Mouse (Mus musculus): Measurements from ENCODE around the gene Opcml. TPM values are rescaled to one million over a fixed set of nuclear protein-coding genes. Genes with fewer than 3 reads are reported as not detected.

Opcml gene
- polyA plus RNA-seq, 1 experiment from 2014 or later = 36.5 TPM

- Histone ChIP-seq H3K27me3 (ENCODE audit: control insufficient read depth, insufficient read depth, low read length) (no peaks in the 10 kb centered on the region), H3K36me3 (ENCODE audit: control insufficient read depth, insufficient read depth, low read length) (no peaks in the 10 kb centered on the region), H3K9me3 (ENCODE audit: control insufficient read depth, low read length) (no peaks in the 10 kb centered on the region), H3K9ac (replicated peaks; ENCODE audit: low read length) (no peak overlapping the region), H3K27ac (replicated peaks; ENCODE audit: low read depth, low read length) (no peak overlapping the region), H3K4me2 (ENCODE audit: low read length) (no peak overlapping the region), H3K4me3 (replicated peaks; ENCODE audit: low read depth, low read length) (no peak overlapping the region), H3K4me1 (ENCODE audit: control insufficient read depth, insufficient read depth, low read length) (no peaks in the 10 kb centered on the region)
- 77% methylated on average over 8 of the region's 8 CpGs for WGBS
- no peak for DNase-seq
- no peak for ATAC-seq (ENCODE audit: low FRiP score, low TSS enrichment)
Measured at GRCm38 (mm10) chr9:28303659-28304058, 513.1 kb downstream of the Opcml start.

GRCm38 (mm10) chr9:28306364-28307121, 516.0 kb downstream of the Opcml start:
- peak; percentile 62; the same call in 1 of the 2 replicates for ATAC-seq (ENCODE audit: low FRiP score, low TSS enrichment)
- Histone ChIP-seq H3K27me3 (ENCODE audit: control insufficient read depth, insufficient read depth, low read length) (no peaks in the 10 kb centered on the region), H3K27ac (replicated peaks; ENCODE audit: low read depth, low read length) (peak overlapping the region; percentile 53), H3K4me1 (ENCODE audit: control insufficient read depth, insufficient read depth, low read length) (no peaks in the 10 kb centered on the region), H3K4me2 (ENCODE audit: low read length) (no peak overlapping the region), H3K36me3 (ENCODE audit: control insufficient read depth, insufficient read depth, low read length) (no peaks in the 10 kb centered on the region), H3K9ac (replicated peaks; ENCODE audit: low read length) (no peak overlapping the region), H3K9me3 (ENCODE audit: control insufficient read depth, low read length) (no peaks in the 10 kb centered on the region), H3K4me3 (replicated peaks; ENCODE audit: low read depth, low read length) (no peak overlapping the region)
- peak; percentile 48 for DNase-seq
- 52% methylated on average over 11 of the region's 11 CpGs for WGBS

- H3K36me3 ChIP-seq (ENCODE audit: control insufficient read depth, insufficient read depth, low read length) = no peaks in the 10 kb centered on the region
- ATAC-seq (ENCODE audit: low FRiP score, low TSS enrichment) (no peak), DNase-seq (no peak)
- H3K9me3 ChIP-seq (ENCODE audit: control insufficient read depth, low read length) = no peaks in the 10 kb centered on the region
- no peaks in the 10 kb centered on the region for H3K4me1 ChIP-seq (ENCODE audit: control insufficient read depth, insufficient read depth, low read length)
- H3K4me2 ChIP-seq (ENCODE audit: low read length) = no peak overlapping the region
- no peak overlapping the region for H3K4me3 ChIP-seq (replicated peaks; ENCODE audit: low read depth, low read length)
- H3K27ac ChIP-seq (replicated peaks; ENCODE audit: low read depth, low read length) = peak overlapping the region; percentile 53; the same call in 1 of the 2 replicates
- no peak overlapping the region for H3K9ac ChIP-seq (replicated peaks; ENCODE audit: low read length)
- H3K27me3 ChIP-seq (ENCODE audit: control insufficient read depth, insufficient read depth, low read length) = no peaks in the 10 kb centered on the region
Measured at GRCm38 (mm10) chr9:28307122-28307430, 516.5 kb downstream of the Opcml start.

- Histone ChIP-seq H3K9ac (replicated peaks; ENCODE audit: low read length) (no peak overlapping the region), H3K4me3 (replicated peaks; ENCODE audit: low read depth, low read length) (no peak overlapping the region), H3K36me3 (ENCODE audit: control insufficient read depth, insufficient read depth, low read length) (no peaks in the 10 kb centered on the region), H3K27me3 (ENCODE audit: control insufficient read depth, insufficient read depth, low read length) (no peaks in the 10 kb centered on the region), H3K4me1 (ENCODE audit: control insufficient read depth, insufficient read depth, low read length) (no peaks in the 10 kb centered on the region), H3K9me3 (ENCODE audit: control insufficient read depth, low read length) (no peaks in the 10 kb centered on the region), H3K4me2 (ENCODE audit: low read length) (no peak overlapping the region), H3K27ac (replicated peaks; ENCODE audit: low read depth, low read length) (no peak overlapping the region)
- 70% methylated on average over 6 of the region's 6 CpGs for WGBS
- DNase-seq = no peak
- ATAC-seq (ENCODE audit: low FRiP score, low TSS enrichment) = no peak
Measured at GRCm38 (mm10) chr9:28307481-28308050, 517.0 kb downstream of the Opcml start.

GRCm38 (mm10) chr9:28317881-28318280, 527.3 kb downstream of the Opcml start:
- no peaks in the 10 kb centered on the region for H3K36me3 ChIP-seq (ENCODE audit: control insufficient read depth, insufficient read depth, low read length)
- H3K4me3 ChIP-seq (replicated peaks; ENCODE audit: low read depth, low read length) = no peak overlapping the region
- no peak for DNase-seq
- H3K9ac ChIP-seq (replicated peaks; ENCODE audit: low read length) = no peak overlapping the region
- H3K4me1 ChIP-seq (ENCODE audit: control insufficient read depth, insufficient read depth, low read length) = no peaks in the 10 kb centered on the region
- no peaks in the 10 kb centered on the region for H3K9me3 ChIP-seq (ENCODE audit: control insufficient read depth, low read length)
- no peak overlapping the region for H3K27ac ChIP-seq (replicated peaks; ENCODE audit: low read depth, low read length)
- no peak overlapping the region for H3K4me2 ChIP-seq (ENCODE audit: low read length)
- H3K27me3 ChIP-seq (ENCODE audit: control insufficient read depth, insufficient read depth, low read length) = no peaks in the 10 kb centered on the region
- ATAC-seq (ENCODE audit: low FRiP score, low TSS enrichment) = no peak

- H3K27me3 ChIP-seq (ENCODE audit: control insufficient read depth, insufficient read depth, low read length) = no peaks in the 10 kb centered on the region
- no peak overlapping the region for H3K9ac ChIP-seq (replicated peaks; ENCODE audit: low read length)
- no peak overlapping the region for H3K27ac ChIP-seq (replicated peaks; ENCODE audit: low read depth, low read length)
- ATAC-seq (ENCODE audit: low FRiP score, low TSS enrichment) (no peak), DNase-seq (no peak)
- H3K4me2 ChIP-seq (ENCODE audit: low read length) = no peak overlapping the region
- H3K4me3 ChIP-seq (replicated peaks; ENCODE audit: low read depth, low read length) = no peak overlapping the region
- H3K9me3 ChIP-seq (ENCODE audit: control insufficient read depth, low read length) = no peaks in the 10 kb centered on the region
- H3K4me1 ChIP-seq (ENCODE audit: control insufficient read depth, insufficient read depth, low read length) = no peaks in the 10 kb centered on the region
- WGBS = 90% methylated on average over 4 of the region's 4 CpGs
- H3K36me3 ChIP-seq (ENCODE audit: control insufficient read depth, insufficient read depth, low read length) = no peaks in the 10 kb centered on the region
Measured at GRCm38 (mm10) chr9:28319021-28319755, 528.6 kb downstream of the Opcml start.

DNA sequence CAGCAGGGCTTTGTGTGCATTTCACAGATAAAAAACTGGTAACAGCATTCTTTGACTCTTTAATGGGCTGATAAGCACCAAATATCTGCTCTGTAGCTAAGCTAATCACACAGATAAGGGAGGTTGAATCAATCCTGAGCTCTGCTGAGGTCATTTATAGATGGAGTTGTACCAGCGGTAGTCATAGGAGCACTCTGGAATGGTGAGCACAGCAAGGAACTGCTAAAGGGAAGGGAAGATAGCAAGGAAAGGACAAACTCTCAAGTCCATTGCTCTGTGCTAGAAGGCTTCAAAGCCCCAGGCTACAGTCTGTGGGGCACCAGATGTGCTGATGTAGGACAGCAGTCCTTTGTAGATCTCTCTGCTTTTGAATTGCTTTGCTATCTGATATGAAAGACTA, 529.2 kb downstream of the Opcml start:
- no peaks in the 10 kb centered on the region for H3K4me1 ChIP-seq (ENCODE audit: control insufficient read depth, insufficient read depth, low read length)
- no peak overlapping the region for H3K4me2 ChIP-seq (ENCODE audit: low read length)
- H3K4me3 ChIP-seq (replicated peaks; ENCODE audit: low read depth, low read length) = no peak overlapping the region
- no peaks in the 10 kb centered on the region for H3K36me3 ChIP-seq (ENCODE audit: control insufficient read depth, insufficient read depth, low read length)
- ATAC-seq (ENCODE audit: low FRiP score, low TSS enrichment) (no peak), DNase-seq (no peak)
- H3K27ac ChIP-seq (replicated peaks; ENCODE audit: low read depth, low read length) = no peak overlapping the region
- H3K9me3 ChIP-seq (ENCODE audit: control insufficient read depth, low read length) = no peaks in the 10 kb centered on the region
- 73% methylated on average over 1 of the region's 1 CpGs for WGBS
- H3K27me3 ChIP-seq (ENCODE audit: control insufficient read depth, insufficient read depth, low read length) = no peaks in the 10 kb centered on the region
- H3K9ac ChIP-seq (replicated peaks; ENCODE audit: low read length) = no peak overlapping the region

- ATAC-seq (ENCODE audit: low FRiP score, low TSS enrichment) = no peak
- WGBS = 12% methylated on average over 4 of the region's 4 CpGs
- no peak overlapping the region for H3K9ac ChIP-seq (replicated peaks; ENCODE audit: low read length)
- H3K36me3 ChIP-seq (ENCODE audit: control insufficient read depth, insufficient read depth, low read length) = no peaks in the 10 kb centered on the region
- no peak overlapping the region for H3K27ac ChIP-seq (replicated peaks; ENCODE audit: low read depth, low read length)
- peaks cover 4% of the 10 kb centered on the region; the same call in 1 of the 2 replicates for H3K4me1 ChIP-seq (ENCODE audit: control insufficient read depth, insufficient read depth, low read length)
- H3K27me3 ChIP-seq (ENCODE audit: control insufficient read depth, insufficient read depth, low read length) = no peaks in the 10 kb centered on the region
- H3K9me3 ChIP-seq (ENCODE audit: control insufficient read depth, low read length) = no peaks in the 10 kb centered on the region
- peak; percentile 62 for DNase-seq
- H3K4me3 ChIP-seq (replicated peaks; ENCODE audit: low read depth, low read length) = no peak overlapping the region
- no peak overlapping the region for H3K4me2 ChIP-seq (ENCODE audit: low read length)
Measured at GRCm38 (mm10) chr9:28327985-28328384, 537.4 kb downstream of the Opcml start.

- no peaks in the 10 kb centered on the region for H3K9me3 ChIP-seq (ENCODE audit: control insufficient read depth, low read length)
- 87% methylated on average over 2 of the region's 2 CpGs for WGBS
- H3K4me1 ChIP-seq (ENCODE audit: control insufficient read depth, insufficient read depth, low read length) = peaks cover 4% of the 10 kb centered on the region; the same call in 1 of the 2 replicates
- no peaks in the 10 kb centered on the region for H3K27me3 ChIP-seq (ENCODE audit: control insufficient read depth, insufficient read depth, low read length)
- H3K4me3 ChIP-seq (replicated peaks; ENCODE audit: low read depth, low read length) = no peak overlapping the region
- ATAC-seq (ENCODE audit: low FRiP score, low TSS enrichment) (no peak), DNase-seq (no peak)
- no peak overlapping the region for H3K4me2 ChIP-seq (ENCODE audit: low read length)
- H3K36me3 ChIP-seq (ENCODE audit: control insufficient read depth, insufficient read depth, low read length) = no peaks in the 10 kb centered on the region
- no peak overlapping the region for H3K9ac ChIP-seq (replicated peaks; ENCODE audit: low read length)
- no peak overlapping the region for H3K27ac ChIP-seq (replicated peaks; ENCODE audit: low read depth, low read length)
Measured at GRCm38 (mm10) chr9:28328434-28328833, 537.9 kb downstream of the Opcml start.
